Mouse (Mus musculus) MEL (cell line): Measurements from ENCODE around the gene Dtx4. TPM values are rescaled to one million over a fixed set of nuclear protein-coding genes. Genes with fewer than 3 reads are reported as not detected.

Experiments
- DNase-seq: peaks from one replicate; pipeline ENCODE4 v3.0.0; 2011; ENCODE audit warnings: low read depth, low spot score
- H3K27ac ChIP-seq: 2 replicates; pipeline ENCODE4 v1.5.1; 2012; ENCODE audit warnings: low read depth, mild to moderate bottlenecking, control low read depth, low read length, moderate library complexity; ENCODE audit not compliant: control insufficient read depth
- H3K27me3 ChIP-seq, 2 experiments: fragments of 150-350 bp in 1 of 2; sonication (generic) in 1 of 2; 2 replicates each; pipeline ENCODE4 v1.6.1; 2012; ENCODE audit warnings: low read length in 2 of 2, mild to moderate bottlenecking in 2 of 2, improper control_type of control experiment in 1 of 2, moderate library complexity in 1 of 2; ENCODE audit not compliant: insufficient read depth in 2 of 2, control insufficient read depth in 1 of 2
- H3K36me3 ChIP-seq, 2 experiments: 2 replicates each; pipeline ENCODE4 v1.6.1; 2012 to 2014; ENCODE audit warnings: low read length in 2 of 2, improper control_type of control experiment in 1 of 2, inconsistent platforms in 1 of 2, mild to moderate bottlenecking in 1 of 2; ENCODE audit not compliant: insufficient read depth in 2 of 2, control insufficient read depth in 1 of 2
- H3K4me1 ChIP-seq, 2 experiments: fragments of 150-350 bp in 1 of 2; sonication (generic) in 1 of 2; 2 replicates each; pipeline ENCODE4 v1.6.1; 2012; ENCODE audit warnings: low read length in 2 of 2, improper control_type of control experiment in 1 of 2, mild to moderate bottlenecking in 1 of 2; ENCODE audit not compliant: insufficient read depth in 2 of 2, control insufficient read depth in 1 of 2
- H3K4me3 ChIP-seq, 2 experiments: fragments of 150-350 bp in 1 of 2; sonication (generic) in 1 of 2; 2 replicates each; pipeline ENCODE4 v1.5.1; 2012; ENCODE audit warnings: low read depth in 2 of 2, low read length in 2 of 2, mild to moderate bottlenecking in 2 of 2, moderate library complexity in 2 of 2, control low read depth in 1 of 2, improper control_type of control experiment in 1 of 2; ENCODE audit not compliant: control insufficient read depth in 1 of 2, insufficient read depth in 1 of 2
- H3K79me2 ChIP-seq: 2 replicates; pipeline ENCODE4 v1.6.1; 2012; ENCODE audit warnings: mild to moderate bottlenecking, low read length, moderate library complexity; ENCODE audit not compliant: control insufficient read depth, poor library complexity, insufficient read depth
- H3K9ac ChIP-seq: 2 replicates; pipeline ENCODE4 v1.6.1; 2012; ENCODE audit warnings: low read depth, mild to moderate bottlenecking, control low read depth, low read length, moderate library complexity; ENCODE audit not compliant: control insufficient read depth, poor library complexity, severe bottlenecking
- H3K9me3 ChIP-seq: fragments of 150-350 bp; sonication (generic); replicated peaks from 2 replicates; pipeline ENCODE4 v1.6.1; 2012; ENCODE audit warnings: mild to moderate bottlenecking, low read length, improper control_type of control experiment, moderate library complexity; ENCODE audit not compliant: insufficient read depth
- E2F4 ChIP-seq: IDR thresholded peaks from 2 replicates; pipeline ENCODE4 v1.6.1; 2011; ENCODE audit warnings: low read depth, low read length, improper control_type of control experiment, borderline replicate concordance
- ELF1 ChIP-seq: IDR thresholded peaks from 2 replicates; pipeline ENCODE4 v1.6.1; 2014; ENCODE audit warnings: low read depth, mild to moderate bottlenecking, inconsistent platforms, low read length, improper control_type of control experiment, moderate library complexity
- EP300 ChIP-seq, 2 experiments: IDR thresholded peaks; 2 replicates each; pipeline ENCODE4 v1.6.1; 2011; ENCODE audit warnings: improper control_type of control experiment in 2 of 2, low read length in 2 of 2, low read depth in 1 of 2, mild to moderate bottlenecking in 1 of 2
- GABPA ChIP-seq: IDR thresholded peaks from 2 replicates; pipeline ENCODE4 v1.6.1; 2012; ENCODE audit warnings: low read depth, mild to moderate bottlenecking, inconsistent platforms, low read length, improper control_type of control experiment, moderate library complexity
- HCFC1 ChIP-seq: IDR thresholded peaks from 2 replicates; pipeline ENCODE4 v1.6.1; 2012; ENCODE audit warnings: low read depth, mild to moderate bottlenecking, inconsistent platforms, low read length, improper control_type of control experiment, moderate library complexity
- JUND ChIP-seq: IDR thresholded peaks from 2 replicates; pipeline ENCODE4 v1.6.1; 2011; ENCODE audit warnings: low read depth, mild to moderate bottlenecking, improper control_type of control experiment, low read length
- KAT2A ChIP-seq: conservative IDR thresholded peaks from 2 replicates; pipeline ENCODE4 v1.6.1; 2012; ENCODE audit warnings: low read depth, low read length, improper control_type of control experiment, inconsistent platforms
- MXI1 ChIP-seq: IDR thresholded peaks from 2 replicates; pipeline ENCODE4 v1.6.1; 2011; ENCODE audit warnings: mild to moderate bottlenecking, low read depth, low read length, improper control_type of control experiment
- MYC ChIP-seq: IDR thresholded peaks from 2 replicates; pipeline ENCODE4 v1.6.1; 2011; ENCODE audit warnings: low read depth, mild to moderate bottlenecking, low read length, improper control_type of control experiment, moderate library complexity
- NELFE ChIP-seq: IDR thresholded peaks from 2 replicates; pipeline ENCODE4 v1.6.1; 2011; ENCODE audit warnings: low read depth, low read length, improper control_type of control experiment
- POLR2A ChIP-seq, 2 experiments: IDR thresholded peaks; 2 replicates each; pipeline ENCODE4 v1.6.1; 2011 to 2012; ENCODE audit warnings: low read length in 2 of 2, mild to moderate bottlenecking in 2 of 2, control low read depth in 1 of 2, improper control_type of control experiment in 1 of 2, low read depth in 1 of 2, moderate library complexity in 1 of 2; ENCODE audit not compliant: control insufficient read depth in 1 of 2, insufficient read depth in 1 of 2, poor library complexity in 1 of 2
- POLR2AphosphoS2 ChIP-seq: IDR thresholded peaks from 2 replicates; pipeline ENCODE4 v1.6.1; 2011; ENCODE audit warnings: low read length, improper control_type of control experiment
- RAD21 ChIP-seq: IDR thresholded peaks from 2 replicates; pipeline ENCODE4 v1.6.1; 2011; ENCODE audit warnings: mild to moderate bottlenecking, low read depth, low read length, improper control_type of control experiment
- SIN3A ChIP-seq: IDR thresholded peaks from 2 replicates; pipeline ENCODE4 v1.6.1; 2012; ENCODE audit warnings: low read length, improper control_type of control experiment, inconsistent platforms
- SMC3 ChIP-seq: IDR thresholded peaks from 2 replicates; pipeline ENCODE4 v1.6.1; 2011; ENCODE audit warnings: low read depth, low read length, improper control_type of control experiment
- TCF12 ChIP-seq: IDR thresholded peaks from 2 replicates; pipeline ENCODE4 v1.6.1; 2014; ENCODE audit warnings: low read depth, mild to moderate bottlenecking, inconsistent platforms, low read length, improper control_type of control experiment, moderate library complexity
- UBTF ChIP-seq: IDR thresholded peaks from 2 replicates; pipeline ENCODE4 v1.6.1; 2012; ENCODE audit warnings: low read depth, mild to moderate bottlenecking, inconsistent platforms, low read length, improper control_type of control experiment, moderate library complexity, borderline replicate concordance; ENCODE audit not compliant: insufficient read depth
- USF2 ChIP-seq, 2 experiments: IDR thresholded peaks; 2 replicates each; pipeline ENCODE4 v1.6.1; 2011 to 2012; ENCODE audit warnings: improper control_type of control experiment in 2 of 2, low read length in 2 of 2, borderline replicate concordance in 1 of 2, inconsistent platforms in 1 of 2, low read depth in 1 of 2, mild to moderate bottlenecking in 1 of 2; ENCODE audit not compliant: insufficient read depth in 1 of 2
- ZC3H11A ChIP-seq: IDR thresholded peaks from 2 replicates; pipeline ENCODE4 v1.6.1; 2012; ENCODE audit warnings: low read depth, mild to moderate bottlenecking, inconsistent platforms, low read length, improper control_type of control experiment
- ZMIZ1 ChIP-seq: IDR thresholded peaks from 2 replicates; pipeline ENCODE4 v1.6.1; 2012; ENCODE audit warnings: low read depth, mild to moderate bottlenecking, inconsistent platforms, low read length, improper control_type of control experiment, moderate library complexity
- ZNF384 ChIP-seq: IDR thresholded peaks from 2 replicates; pipeline ENCODE4 v1.6.1; 2012; ENCODE audit warnings: low read depth, mild to moderate bottlenecking, inconsistent platforms, low read length, improper control_type of control experiment
- polyA plus RNA-seq, 2 experiments: library from polyadenylated mRNA; stranded (reverse) in 1 of 2; unstranded in 1 of 2; fragments of >175 nt in 1 of 2; fragments of >200 nt in 1 of 2; gene quantifications; 2 replicates each; pipeline versions ENCODE4 v1.2.1 to v1.2.4; 2012; ENCODE audit warnings: low replicate concordance in 2 of 2, low read depth in 1 of 2; ENCODE audit not compliant: insufficient read length in 2 of 2, insufficient read depth in 1 of 2, missing spikeins in 1 of 2
- total RNA-seq: library from RNA; depleted of rRNA; stranded (reverse); fragments of 300-350 nt; gene quantifications from 2 replicates; pipeline ENCODE4 v1.2.3, GENCODE M21; 2012

Dtx4 gene
- total and polyA plus RNA-seq, 3 experiments, result 2.2 to 8.8 TPM; not detected in 1

- no peak for DNase-seq
- H3K79me2 ChIP-seq, result no peaks in the 10 kb centered on the region
- no peak overlapping the region for H3K4me3 ChIP-seq
- TF ChIP-seq MYC, result no peak
- TF ChIP-seq UBTF, result no peak
- no peak for TF ChIP-seq ELF1
- TF ChIP-seq ZC3H11A, result no peak
- TF ChIP-seq USF2 (IDR thresholded peaks at IDR 0.05; ENCODE audit: borderline replicate concordance in 1 of 2, insufficient read depth in 1 of 2, low read depth in 1 of 2, low read length in 2 of 2), result no peak
- no peak for TF ChIP-seq ZNF384
- no peak for TF ChIP-seq POLR2A (IDR thresholded peaks at IDR 0.05; ENCODE audit: control insufficient read depth in 1 of 2, insufficient read depth in 1 of 2, low read depth in 1 of 2, low read length in 2 of 2, poor library complexity in 1 of 2)
- no peak for TF ChIP-seq NELFE
- no peak for TF ChIP-seq GABPA
- TF ChIP-seq MXI1, result no peak
- no peak for TF ChIP-seq ZMIZ1
- TF ChIP-seq EP300 (IDR thresholded peaks at IDR 0.05; ENCODE audit: low read depth in 1 of 2, low read length in 2 of 2), result no peak
- no peak for TF ChIP-seq JUND
- peaks cover 6 to 8% of the 10 kb centered on the region in 2 experiments; a peak in 3 of 4 replicates for H3K4me1 ChIP-seq
- no peaks in the 10 kb centered on the region for H3K27me3 ChIP-seq
- no peak overlapping the region for H3K27ac ChIP-seq
- no peak overlapping the region for H3K9ac ChIP-seq
- H3K36me3 ChIP-seq, result peaks cover 0 to 2% of the 10 kb centered on the region in 2 experiments; a peak in 1 of 4 replicates
- no peaks in the 10 kb centered on the region for H3K9me3 ChIP-seq
Measured at GRCm38 (mm10) chr19:12472381-12472976, 28.8 kb downstream of the Dtx4 start.

GRCm38 (mm10) chr19:12471866-12472265 lies 29.4 kb downstream of the Dtx4 start:
- no peaks in the 10 kb centered on the region for H3K27me3 ChIP-seq
- H3K79me2 ChIP-seq, result no peaks in the 10 kb centered on the region
- no peak overlapping the region for H3K4me3 ChIP-seq
- peaks cover 0 to 2% of the 10 kb centered on the region in 2 experiments; a peak in 1 of 4 replicates for H3K36me3 ChIP-seq
- H3K9me3 ChIP-seq, result no peaks in the 10 kb centered on the region
- DNase-seq, result no peak
- TF ChIP-seq POLR2AphosphoS2 (no peak), KAT2A (no peak), HCFC1 (no peak), MYC (no peak), RAD21 (no peak), UBTF (no peak), POLR2A (IDR thresholded peaks at IDR 0.05; ENCODE audit: control insufficient read depth in 1 of 2, insufficient read depth in 1 of 2, low read depth in 1 of 2, low read length in 2 of 2, poor library complexity in 1 of 2) (no peak), SIN3A (no peak), SMC3 (no peak), E2F4 (no peak), TCF12 (no peak)
- TF ChIP-seq, all 39 proteins: peak for 0
- Histone ChIP-seq H3K4me1 (peaks cover 6 to 8% of the 10 kb centered on the region in 2 experiments; a peak in 3 of 4 replicates), H3K27ac (no peak overlapping the region), H3K9ac (no peak overlapping the region)
